Mouse (Mus musculus) midbrain, embryonic 16.5 days (tissue): Measurements from ENCODE around the gene Rnf44. TPM values are rescaled to one million over a fixed set of nuclear protein-coding genes. Genes with fewer than 3 reads are reported as not detected.
A peak's percentile ranks its signal among the peaks of the same experiment; 100 is the strongest.

ENCODE experiments used
- ATAC-seq: fragments of 200-750 bp; cut with Nextera tagmentation; 2 replicates; pipeline ENCODE4 v1.8.0; 2017; ENCODE audit warnings: moderate TSS enrichment
- H3K27ac ChIP-seq: fragments of 300-500 bp; sonication (generic); 2 replicates; pipeline ENCODE4 v1.5.1; 2014; ENCODE audit warnings: mild to moderate bottlenecking, low read length, mixed read lengths
- H3K27me3 ChIP-seq: fragments of 300-500 bp; sonication (generic); 2 replicates; pipeline ENCODE4 v1.6.1; 2014; ENCODE audit warnings: low read depth, low read length, mixed read lengths; ENCODE audit not compliant: control insufficient read depth, insufficient read depth
- H3K36me3 ChIP-seq: fragments of 300-500 bp; sonication (generic); 2 replicates; pipeline ENCODE4 v1.6.1; 2014; ENCODE audit warnings: mild to moderate bottlenecking, low read length, moderate library complexity, mixed read lengths; ENCODE audit not compliant: control insufficient read depth, insufficient read depth
- H3K4me1 ChIP-seq: fragments of 300-500 bp; sonication (generic); 2 replicates; pipeline ENCODE4 v1.6.1; 2014; ENCODE audit warnings: mild to moderate bottlenecking, low read length, mixed read lengths; ENCODE audit not compliant: control insufficient read depth, insufficient read depth
- H3K4me2 ChIP-seq: fragments of 300-500 bp; sonication (generic); 2 replicates; pipeline ENCODE4 v1.6.1; 2014; ENCODE audit warnings: mild to moderate bottlenecking, low read length, mixed read lengths
- H3K4me3 ChIP-seq: fragments of 300-500 bp; sonication (generic); 2 replicates; pipeline ENCODE4 v1.5.1; 2014; ENCODE audit warnings: low read depth, mild to moderate bottlenecking, low read length, moderate library complexity, mixed read lengths
- H3K9ac ChIP-seq: fragments of 300-500 bp; sonication (generic); 2 replicates; pipeline ENCODE4 v1.6.1; 2014; ENCODE audit warnings: low read depth, low read length, mixed read lengths
- H3K9me3 ChIP-seq: fragments of 300-500 bp; sonication (generic); replicated peaks from 2 replicates; pipeline ENCODE4 v1.6.1; 2014; ENCODE audit warnings: mild to moderate bottlenecking, low read length, mixed read lengths; ENCODE audit not compliant: control insufficient read depth, poor library complexity, severe bottlenecking
- WGBS: fragments of 180-500 bp; shearing (Covaris S2); extraction: QIAGEN DNeasy Blood & Tissue Kit; methylation state at CpG from one replicate; pipeline ENCODE4 v1.1.7; 2014; 5-methylcytosine and 5-hydroxymethylcytosine counted together
- polyA plus RNA-seq: library from polyadenylated mRNA; unstranded; fragments of >200 nt; fragmentation: Nextera tagmentation; extraction: Ambion mirVana; gene quantifications from 2 replicates; pipeline ENCODE4 v1.2.1, GENCODE M21; 2015

The Rnf44 gene
- 65.3 and 67.2 TPM in 2 replicates for polyA plus RNA-seq

- no peaks in the 10 kb centered on the region for H3K9me3 ChIP-seq
Measured at GRCm38 (mm10) chr13:54693558-54694347, at the start of gene Rnf44. TSS of gene Rnf44 (minus strand) at chr13:54693907.

GRCm38 (mm10) chr13:54738213-54738601, 44.5 kb upstream of the Rnf44 start:
- peak overlapping the region; percentile 33; the same call in 1 of the 2 replicates for H3K4me2 ChIP-seq
- H3K4me3 ChIP-seq: peak overlapping the region; percentile 6; the same call in 1 of the 2 replicates
- peak overlapping the region; percentile 46; the same call in 1 of the 2 replicates for H3K9ac ChIP-seq
- no peaks in the 10 kb centered on the region; the same call in 1 of the 2 replicates for H3K27me3 ChIP-seq
- peaks cover 38% of the 10 kb centered on the region for H3K36me3 ChIP-seq
- peaks cover 8% of the 10 kb centered on the region; the same call in 1 of the 2 replicates for H3K4me1 ChIP-seq
- H3K27ac ChIP-seq: no peak overlapping the region
- 7% methylated on average over 34 of the region's 34 CpGs for WGBS
- H3K9me3 ChIP-seq: no peaks in the 10 kb centered on the region
- ATAC-seq: no peak

More at GRCm38 (mm10) chr13:54693558-54694347, at the start of gene Rnf44:
- Histone ChIP-seq H3K4me1 (peaks cover 28% of the 10 kb centered on the region), H3K9ac (peak within 1 kb of the TSS; percentile 89), H3K4me3 (peak within 1 kb of the TSS; percentile 83), H3K4me2 (peak within 1 kb of the TSS; percentile 94), H3K27ac (peak within 1 kb of the TSS; percentile 95), H3K36me3 (no peaks in the 10 kb centered on the region), H3K27me3 (no peaks in the 10 kb centered on the region)
- WGBS: under 1% methylated on average over 56 of the region's 92 CpGs
- peak; percentile 96 for ATAC-seq

GRCm38 (mm10) chr13:54737488-54738212, 43.9 kb upstream of the Rnf44 start:
- no peak overlapping the region for H3K27ac ChIP-seq
- ATAC-seq: no peak
- H3K9me3 ChIP-seq: no peaks in the 10 kb centered on the region
- WGBS: 3% methylated on average over 70 of the region's 87 CpGs
- no peaks in the 10 kb centered on the region; the same call in 1 of the 2 replicates for H3K27me3 ChIP-seq
- H3K4me2 ChIP-seq: peak overlapping the region; percentile 33
- H3K9ac ChIP-seq: peak overlapping the region; percentile 38; the same call in 1 of the 2 replicates
- peaks cover 8% of the 10 kb centered on the region; the same call in 1 of the 2 replicates for H3K4me1 ChIP-seq
- H3K4me3 ChIP-seq: peak overlapping the region; percentile 6; the same call in 1 of the 2 replicates
- peaks cover 38% of the 10 kb centered on the region for H3K36me3 ChIP-seq

GRCm38 (mm10) chr13:54736931-54737330, 43.2 kb upstream of the Rnf44 start:
- Histone ChIP-seq H3K4me1 (peaks cover 8% of the 10 kb centered on the region; the same call in 1 of the 2 replicates), H3K4me3 (no peak overlapping the region), H3K36me3 (peaks cover 38% of the 10 kb centered on the region), H3K4me2 (no peak overlapping the region), H3K9ac (no peak overlapping the region), H3K27me3 (no peaks in the 10 kb centered on the region; the same call in 1 of the 2 replicates), H3K9me3 (no peaks in the 10 kb centered on the region), H3K27ac (no peak overlapping the region)
- ATAC-seq: no peak
- 29% methylated on average over 3 of the region's 3 CpGs for WGBS

GRCm38 (mm10) chr13:54726131-54726530, 32.4 kb upstream of the Rnf44 start:
- Histone ChIP-seq H3K9me3 (no peaks in the 10 kb centered on the region), H3K4me3 (no peak overlapping the region), H3K27me3 (no peaks in the 10 kb centered on the region), H3K27ac (no peak overlapping the region), H3K4me2 (no peak overlapping the region), H3K36me3 (no peaks in the 10 kb centered on the region), H3K4me1 (no peaks in the 10 kb centered on the region), H3K9ac (no peak overlapping the region)
- WGBS: 63% methylated on average over 11 of the region's 11 CpGs
- ATAC-seq: no peak

- no peaks in the 10 kb centered on the region for H3K9me3 ChIP-seq
- no peak for ATAC-seq
- WGBS: 92% methylated on average over 3 of the region's 3 CpGs
- H3K4me3 ChIP-seq: no peak overlapping the region
- H3K9ac ChIP-seq: no peak overlapping the region
- no peaks in the 10 kb centered on the region for H3K4me1 ChIP-seq
- H3K27ac ChIP-seq: no peak overlapping the region
- no peaks in the 10 kb centered on the region for H3K36me3 ChIP-seq
- no peak overlapping the region for H3K4me2 ChIP-seq
- no peaks in the 10 kb centered on the region for H3K27me3 ChIP-seq
Measured at GRCm38 (mm10) chr13:54723143-54723542, 29.4 kb upstream of the Rnf44 start.

- H3K4me3 ChIP-seq: no peak overlapping the region
- no peaks in the 10 kb centered on the region for H3K4me1 ChIP-seq
- H3K36me3 ChIP-seq: no peaks in the 10 kb centered on the region
- no peak overlapping the region for H3K4me2 ChIP-seq
- 4% methylated on average over 5 of the region's 5 CpGs for WGBS
- no peaks in the 10 kb centered on the region; the same call in 1 of the 2 replicates for H3K27me3 ChIP-seq
- H3K9me3 ChIP-seq: no peaks in the 10 kb centered on the region
- ATAC-seq: no peak
- H3K27ac ChIP-seq: no peak overlapping the region
- H3K9ac ChIP-seq: no peak overlapping the region
Measured at GRCm38 (mm10) chr13:54716916-54717315, 23.2 kb upstream of the Rnf44 start.

GRCm38 (mm10) chr13:54714996-54715395, 21.3 kb upstream of the Rnf44 start:
- 79% methylated on average over 10 of the region's 10 CpGs for WGBS
- Histone ChIP-seq H3K27me3 (no peaks in the 10 kb centered on the region; the same call in 1 of the 2 replicates), H3K9me3 (no peaks in the 10 kb centered on the region), H3K4me3 (no peak overlapping the region), H3K4me2 (no peak overlapping the region), H3K36me3 (no peaks in the 10 kb centered on the region), H3K27ac (no peak overlapping the region), H3K9ac (no peak overlapping the region), H3K4me1 (no peaks in the 10 kb centered on the region)
- ATAC-seq: no peak
